Mouse (Mus musculus) embryo, embryonic 10 days (tissue): ENCODE results near the gene Sqstm1.

Experiments used
- DNase-seq: peaks from one replicate; pipeline ENCODE4 v3.0.0-alpha.2; 2015; ENCODE audit warnings: low spot score

Gene Sqstm1

DNA sequence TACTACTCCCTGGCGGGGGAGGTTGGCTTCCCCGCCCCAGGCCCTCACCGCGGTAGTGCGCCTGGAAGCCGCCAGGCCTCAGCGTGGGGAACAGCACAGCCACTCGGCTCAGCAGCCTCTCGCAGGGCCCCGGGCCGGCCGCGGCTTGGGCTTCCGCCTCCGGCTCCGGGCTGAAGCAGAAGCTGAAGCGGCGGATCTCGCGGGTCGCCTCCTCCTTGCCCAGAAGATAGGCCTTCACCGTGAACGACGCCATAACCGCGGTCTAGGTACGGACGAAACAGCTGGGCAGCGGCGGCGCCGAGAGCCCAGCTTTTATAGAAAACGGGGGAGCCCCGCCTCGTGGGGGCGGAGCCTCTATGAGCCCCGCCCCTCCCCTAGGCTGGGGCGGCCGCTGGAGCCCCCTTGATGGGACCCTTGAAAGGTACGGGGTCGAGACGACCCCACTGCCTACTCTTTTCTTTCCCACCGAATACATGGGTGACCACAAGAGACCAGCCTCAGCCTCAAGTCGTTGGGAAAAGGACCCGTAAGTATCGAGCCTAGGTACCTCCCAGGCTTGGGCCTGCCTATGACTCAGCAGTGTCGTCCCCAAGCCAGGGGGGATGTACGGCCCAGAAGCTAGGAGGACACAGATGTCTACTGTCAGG lies at the start of gene Sqstm1, which contains the start of gene Mgat4b:
Sqstm1 (minus strand) TSS at position 323 of the 647 bp plus-strand sequence.
Mgat4b (plus strand) TSS at position 386 of the 647 bp plus-strand sequence.
- DNase-seq: peak; percentile 76

DNA sequence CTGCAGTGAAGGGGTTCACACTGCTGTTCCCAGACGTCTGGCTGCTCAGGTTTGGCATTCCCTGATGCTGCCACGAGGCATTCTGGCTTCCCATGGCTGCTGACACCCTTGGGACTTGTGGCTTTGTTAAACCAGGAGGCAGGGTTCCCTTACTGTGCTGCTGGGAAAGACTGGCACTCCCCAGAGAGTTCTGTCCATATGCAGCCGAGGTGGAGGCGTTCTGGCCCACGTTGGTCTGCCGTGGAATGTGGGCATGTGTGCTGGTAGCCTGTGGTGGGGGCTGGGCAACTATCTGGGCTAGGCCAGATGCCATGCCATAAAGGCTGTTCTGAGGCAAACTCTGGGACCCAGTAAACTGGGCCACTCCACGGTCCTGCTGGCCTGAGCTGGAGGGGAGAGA lies 47.7 kb upstream of the Sqstm1 start:
- no peak for DNase-seq

DNA sequence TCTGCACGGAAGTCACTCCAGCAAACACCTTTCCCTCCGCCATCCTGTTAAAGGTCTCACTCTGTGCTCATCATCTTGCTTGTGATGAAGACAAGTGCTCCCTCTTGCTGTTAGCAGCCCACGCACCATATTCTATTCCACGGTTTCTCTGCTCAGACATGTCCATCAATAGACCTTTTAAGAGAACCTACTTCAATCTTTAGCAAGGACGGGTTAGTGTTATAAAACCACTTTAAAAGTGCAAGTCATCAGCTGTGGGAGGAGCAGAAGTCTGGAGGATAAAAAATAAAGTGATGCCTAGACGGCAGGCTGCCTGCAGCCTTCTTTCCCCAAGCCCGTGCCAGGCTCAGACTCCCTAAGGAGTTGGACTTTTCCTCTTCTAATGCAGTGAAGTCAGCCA lies 46.0 kb upstream of the Sqstm1 start:
- no peak for DNase-seq

DNA sequence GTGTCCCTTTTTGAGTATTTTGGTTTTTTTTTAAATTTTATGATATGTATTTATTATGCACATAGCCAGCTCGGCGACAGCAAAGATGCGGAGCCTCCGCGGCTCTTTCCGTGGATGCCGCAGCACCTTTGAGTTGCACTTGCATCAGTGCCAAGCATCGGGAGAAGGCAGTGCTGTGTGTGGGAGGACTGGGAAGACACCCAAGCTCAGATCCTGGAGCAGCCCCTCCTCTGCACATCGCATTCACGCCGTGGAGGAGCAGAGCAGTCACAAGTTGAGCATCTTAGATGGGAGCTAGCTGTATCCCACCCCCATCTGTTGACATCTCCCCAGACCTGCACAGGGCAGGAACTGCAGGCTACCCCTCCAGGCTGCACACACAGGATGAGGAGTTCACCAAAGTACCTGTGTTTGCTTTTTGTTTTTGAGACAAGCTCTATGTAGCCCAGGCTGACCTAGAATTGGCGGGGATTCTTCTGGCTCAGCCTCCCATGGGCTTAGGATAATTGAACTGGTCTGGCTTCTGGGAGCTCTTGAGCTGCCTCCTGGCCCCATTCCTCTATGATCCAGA lies 43.5 kb upstream of the Sqstm1 start:
- no peak for DNase-seq

GRCm38 (mm10) chr11:50253393-50253792 lies 42.8 kb upstream of the Sqstm1 start:
- no peak for DNase-seq

DNA sequence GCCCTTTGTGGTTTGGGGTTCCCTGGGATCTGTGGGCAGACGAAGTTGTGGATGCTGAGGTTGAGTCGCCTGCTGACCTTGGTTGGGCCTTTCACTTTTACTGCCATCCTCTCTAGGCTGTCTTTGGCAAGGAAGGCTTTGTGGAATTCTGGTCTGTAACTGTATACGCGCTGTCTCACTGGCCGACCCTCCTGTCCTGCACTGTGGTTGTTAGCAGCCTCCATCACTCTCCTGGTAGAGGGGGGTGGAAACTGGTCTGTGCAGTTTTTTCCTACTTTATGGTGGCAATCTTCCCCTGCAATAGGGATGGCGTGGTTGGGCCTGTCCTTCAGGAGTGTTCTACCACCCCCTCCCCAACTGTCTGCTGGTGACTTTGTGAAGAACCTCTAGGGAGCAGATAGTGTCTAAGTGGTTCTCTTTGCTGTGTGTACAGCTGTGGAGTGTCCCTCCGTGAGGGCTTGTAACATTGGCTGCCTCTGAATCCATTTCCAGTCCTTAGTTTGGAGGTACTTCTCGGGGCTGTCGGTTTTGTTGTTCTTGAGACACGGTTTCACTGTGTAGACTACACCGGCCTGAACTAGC lies 42.1 kb upstream of the Sqstm1 start:
- peak; percentile 28 for DNase-seq

- peak; percentile 69 for DNase-seq
These were observed 41.5 kb upstream of the Sqstm1 start for GRCm38 (mm10) chr11:50252166-50252565.

DNA sequence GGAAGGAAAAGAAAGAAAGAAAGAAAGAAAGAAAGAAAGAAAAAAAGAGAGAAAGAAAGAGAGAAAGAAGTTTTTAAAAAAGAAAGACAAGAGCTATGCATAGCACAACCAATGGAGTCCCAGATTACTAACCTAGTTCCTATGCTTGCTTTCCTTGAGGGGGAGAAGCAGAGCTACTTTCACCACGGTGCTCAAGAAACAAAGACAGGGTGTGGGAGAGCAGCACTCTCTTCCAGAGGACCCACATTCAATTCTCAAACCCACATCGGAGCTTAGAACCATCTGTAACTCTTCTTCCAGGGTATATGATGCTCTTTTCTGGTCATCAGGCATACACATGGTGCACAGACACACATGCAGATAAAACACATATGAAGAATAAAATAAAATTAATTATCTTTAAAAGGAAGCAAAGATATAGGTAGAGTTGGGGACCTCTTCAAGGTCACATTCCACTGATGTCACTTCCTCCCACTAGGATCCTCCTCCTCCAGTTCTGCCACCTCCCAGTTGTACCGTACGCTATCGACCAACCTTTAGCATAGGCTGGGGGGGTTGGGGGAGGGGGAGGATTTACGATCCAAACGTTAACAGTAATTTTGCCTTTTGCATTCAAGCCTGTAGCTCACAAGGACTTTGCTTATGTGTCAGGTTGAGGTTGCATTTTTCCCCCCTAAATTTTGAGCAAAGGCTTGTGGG lies 38.0 kb upstream of the Sqstm1 start:
- DNase-seq: no peak

DNA sequence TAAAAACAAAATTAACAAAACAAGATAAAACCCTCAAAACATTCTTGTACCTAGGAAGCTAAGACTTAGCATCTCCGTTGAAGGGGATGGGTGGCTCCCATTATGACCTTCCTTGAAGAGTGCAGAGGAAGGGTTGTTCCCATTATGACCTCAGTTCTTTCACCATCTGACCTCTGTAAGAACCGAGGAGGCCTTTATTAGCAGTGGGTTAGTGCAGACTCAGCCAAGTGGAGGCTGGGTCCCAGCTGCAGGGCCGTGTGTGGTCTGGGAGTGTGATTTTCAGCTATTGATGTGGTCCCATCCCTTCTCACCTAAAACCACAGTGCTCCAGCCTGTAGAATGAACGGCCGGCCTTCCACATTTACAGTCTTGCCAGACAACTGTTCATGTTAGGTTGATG lies 34.6 kb upstream of the Sqstm1 start:
- DNase-seq: no peak

DNA sequence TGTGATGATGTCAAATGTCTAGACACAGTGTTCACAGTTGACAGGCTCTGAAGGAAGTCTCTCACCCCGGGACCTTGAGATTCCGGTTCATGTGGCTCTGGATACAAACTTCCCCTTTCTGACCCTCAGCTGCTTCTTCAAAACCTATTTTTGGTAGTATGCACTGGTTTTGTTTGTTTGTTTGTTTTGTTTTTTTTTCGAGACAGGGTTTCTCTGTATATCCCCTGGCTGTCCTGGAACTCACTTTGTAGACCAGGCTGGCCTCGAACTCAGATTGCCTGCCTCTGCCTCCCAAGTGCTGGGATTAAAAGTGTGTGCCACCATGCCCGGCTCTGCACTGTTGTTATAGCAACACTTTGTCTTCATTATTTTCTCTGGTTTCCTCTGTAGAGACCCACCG lies 33.3 kb upstream of the Sqstm1 start:
- no peak for DNase-seq

DNA sequence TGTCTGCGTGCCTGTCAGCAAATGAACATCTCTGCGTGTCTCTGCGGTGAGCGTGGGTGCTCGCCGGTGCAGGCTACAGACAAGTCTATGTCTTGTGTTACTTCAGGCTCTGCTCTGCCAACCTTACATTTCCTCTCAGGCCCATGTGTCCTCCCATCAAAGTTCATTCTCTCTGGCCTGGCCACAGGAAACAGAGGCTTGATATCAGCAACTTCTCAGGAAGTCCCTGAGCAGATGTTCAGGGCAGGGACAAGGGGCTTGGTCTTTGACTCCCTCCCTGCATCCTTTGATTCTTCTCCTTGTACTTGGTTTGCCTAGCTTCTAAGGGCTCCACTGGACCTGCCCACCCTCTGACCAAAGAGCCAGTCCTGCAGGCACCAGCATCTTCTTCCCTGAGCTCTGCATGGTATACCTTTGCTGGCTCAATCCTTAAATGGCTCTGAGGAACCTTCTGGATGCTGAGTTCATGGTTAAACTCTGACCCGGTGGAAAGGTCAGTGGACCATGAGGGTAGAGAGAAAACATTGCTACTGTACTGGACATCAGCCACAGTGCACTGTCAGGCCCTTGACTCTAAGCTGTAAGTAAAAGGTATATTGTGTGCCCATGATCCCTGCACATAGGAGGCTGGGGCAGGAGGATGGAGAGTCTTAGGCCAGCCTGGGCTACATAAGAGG lies 29.7 kb upstream of the Sqstm1 start:
- DNase-seq: no peak

GRCm38 (mm10) chr11:50238821-50239791 lies 28.5 kb upstream of the Sqstm1 start:
- DNase-seq: no peak

DNA sequence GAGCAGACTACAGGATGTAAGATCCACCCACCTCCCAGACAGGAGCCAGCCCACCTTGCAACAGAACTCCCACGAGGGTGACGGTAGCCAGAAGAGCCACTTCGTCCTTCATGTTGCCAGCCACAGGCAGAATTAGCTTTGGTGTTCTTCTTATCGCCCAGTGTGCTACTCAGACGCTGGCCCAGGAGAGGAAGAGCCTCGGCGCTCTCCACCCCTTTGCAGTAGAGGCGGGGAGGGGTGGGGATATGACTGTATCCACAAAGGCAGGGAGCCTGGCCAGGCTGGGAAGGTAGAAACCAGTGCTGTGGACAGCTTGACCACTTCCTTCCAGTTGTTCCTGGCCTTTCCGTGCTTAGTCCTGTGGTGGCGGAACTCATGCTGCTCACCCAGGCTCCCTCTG lies 27.7 kb upstream of the Sqstm1 start, which contains the start of gene Ltc4s:
Ltc4s (minus strand) TSS at position 293 of the 400 bp plus-strand sequence.
- no peak for DNase-seq

DNA sequence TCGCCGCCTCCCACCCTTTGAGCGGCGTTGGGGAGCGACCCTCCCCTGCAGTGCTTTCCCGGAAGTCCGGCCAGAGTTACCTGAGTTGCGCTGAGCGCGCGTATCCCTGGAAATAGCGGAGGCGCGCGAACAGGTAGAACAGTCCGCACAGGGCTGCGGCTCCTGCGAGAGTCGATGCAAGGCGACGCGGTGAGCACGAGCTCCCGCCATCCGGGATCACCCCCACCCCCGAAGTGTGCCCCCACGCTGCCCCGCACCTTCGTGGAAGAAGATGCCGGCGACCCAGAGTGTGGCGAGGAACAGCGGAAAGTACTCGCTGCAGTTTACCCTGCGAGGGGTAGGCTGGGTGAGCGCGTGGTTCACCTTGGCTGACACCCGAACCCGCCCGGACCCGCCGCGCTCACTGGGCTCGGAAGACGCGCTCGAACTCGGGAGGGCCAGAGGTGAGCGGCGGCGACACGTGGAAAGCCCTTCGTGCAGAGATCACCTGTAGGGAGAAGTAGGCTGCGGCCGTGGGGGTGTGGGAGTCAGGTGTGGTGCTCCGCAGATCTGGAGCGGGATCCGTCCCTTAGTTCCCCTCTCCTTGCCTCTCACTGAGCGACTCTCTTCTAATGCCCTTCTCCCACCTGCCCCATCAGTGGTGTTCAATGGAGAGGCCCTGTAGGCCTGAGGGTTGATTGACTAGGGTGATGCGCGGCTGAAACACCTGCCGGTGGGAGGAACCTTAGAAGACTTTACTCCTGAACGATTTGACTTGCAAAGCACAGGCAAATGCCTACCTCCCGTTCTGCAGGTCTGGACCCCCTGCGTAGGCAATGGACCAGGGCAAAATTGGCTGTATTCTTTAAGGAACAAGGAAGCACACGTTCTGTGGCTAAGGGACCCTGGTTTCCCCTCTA lies 26.6 kb upstream of the Sqstm1 start:
- no peak for DNase-seq

DNA sequence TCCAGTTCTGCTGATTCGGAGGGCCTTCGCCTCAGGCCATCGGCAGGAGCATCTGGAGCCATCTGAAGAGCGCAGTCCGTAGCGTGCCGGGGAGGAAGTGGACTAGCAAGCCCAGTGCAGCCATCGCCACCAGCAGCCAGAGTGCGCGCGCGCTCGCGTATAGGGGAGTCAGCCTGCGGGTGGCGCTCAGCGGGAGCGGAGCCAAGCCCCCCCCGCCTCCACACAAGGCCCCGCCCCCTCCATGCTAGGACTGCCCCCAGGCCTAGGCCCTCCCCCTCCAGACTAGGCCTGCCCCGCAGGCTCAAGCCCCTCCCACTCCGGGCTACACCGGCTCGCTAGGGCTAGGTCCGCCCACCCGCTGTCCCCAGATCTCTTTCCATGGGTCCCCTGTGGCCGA lies 25.9 kb upstream of the Sqstm1 start:
- peak; percentile 93 for DNase-seq

DNA sequence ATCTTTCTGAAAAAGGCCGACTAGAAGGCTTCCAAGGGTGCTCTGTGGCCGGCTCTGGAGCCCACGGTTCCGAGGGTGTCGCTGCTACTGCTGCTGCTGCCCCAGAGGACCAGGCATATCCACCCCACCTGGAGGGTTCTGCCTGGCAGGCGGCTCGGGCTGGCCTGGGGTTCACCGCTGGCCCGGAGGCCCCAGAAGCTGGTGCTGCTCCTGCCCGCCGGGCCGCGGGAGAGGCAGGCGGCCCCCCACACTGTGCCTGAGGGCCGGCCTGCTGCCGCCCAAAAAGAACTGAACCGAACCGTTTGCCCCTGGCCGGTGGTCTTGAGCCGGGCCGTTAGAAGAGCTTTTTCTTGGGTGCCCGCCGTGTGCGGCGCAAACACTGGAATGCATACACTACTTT lies 24.0 kb upstream of the Sqstm1 start:
- no peak for DNase-seq

- DNase-seq: no peak
These were observed 23.4 kb upstream of the Sqstm1 start for GRCm38 (mm10) chr11:50233993-50234392.

DNA sequence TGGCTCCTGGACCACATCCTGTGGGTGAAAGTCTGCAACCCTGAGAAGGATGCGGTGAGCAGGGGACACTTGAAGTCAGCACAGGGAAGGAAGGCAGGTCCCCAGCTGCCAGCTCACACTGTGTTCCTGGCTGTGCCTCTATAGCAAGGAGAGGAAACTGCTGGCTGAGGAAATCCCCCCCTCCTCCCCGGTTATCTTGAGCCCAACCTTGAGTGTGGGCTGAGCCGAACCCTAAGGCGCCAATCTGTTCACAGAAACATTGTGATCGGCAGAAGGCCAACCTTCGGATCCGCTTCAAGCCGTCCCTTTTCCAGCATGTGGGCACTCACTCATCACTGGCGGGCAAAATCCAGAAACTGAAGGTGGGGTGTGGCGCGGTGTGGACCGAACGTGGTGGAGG lies 22.4 kb upstream of the Sqstm1 start:
- no peak for DNase-seq

DNA sequence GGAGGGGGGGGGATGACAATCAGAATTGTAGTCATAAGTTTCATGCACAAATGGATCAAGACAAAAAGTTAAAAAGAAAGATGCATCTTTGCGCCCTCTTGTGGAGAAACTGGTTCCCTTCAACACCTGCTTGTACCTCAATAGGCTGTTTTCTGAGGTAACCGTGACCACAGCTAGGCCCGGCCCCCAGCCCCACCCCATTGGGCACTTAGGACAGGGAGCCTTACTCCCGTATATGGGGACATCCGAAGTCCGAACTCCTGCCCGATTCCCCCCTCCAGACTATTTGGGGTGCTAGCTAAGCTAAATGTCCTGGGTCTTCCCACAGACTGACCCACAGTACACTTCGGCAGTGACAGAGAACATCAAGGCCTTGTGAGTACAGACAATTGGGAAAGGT lies 20.8 kb upstream of the Sqstm1 start:
- peak; percentile 83 for DNase-seq
